Mouse (Mus musculus): ENCODE measurements around the gene Ewsr1. TPM values are rescaled to one million over a fixed set of nuclear protein-coding genes. Genes with fewer than 3 reads are reported as not detected.
A peak's percentile ranks its signal among the peaks of the same experiment; 100 is the strongest.

Gene Ewsr1
- total and polyA plus RNA-seq, 2 experiments, result 89.8 to 112 TPM

- no peaks in the 10 kb centered on the region for H3K36me3 ChIP-seq (ENCODE audit: control insufficient read depth, insufficient read depth, low read length)
- no peak overlapping the region for H3K27ac ChIP-seq (replicated peaks; ENCODE audit: insufficient read depth, low read depth, low read length)
- 41% methylated on average over 14 of the region's 14 CpGs for WGBS
- peaks cover 17% of the 10 kb centered on the region for H3K4me1 ChIP-seq (ENCODE audit: control insufficient read depth, insufficient read depth, low read length)
- TF ChIP-seq POLR2A (IDR thresholded peaks at IDR 0.05; ENCODE audit: extremely low read depth, insufficient read depth, low read length) (no peak), CTCF (IDR thresholded peaks at IDR 0.05; ENCODE audit: low read depth, low read length) (no peak)
- 0 out of 2 replicates have a peak, but pooled peaks cover 7% of the 10 kb centered on the region for H3K27me3 ChIP-seq (ENCODE audit: control insufficient read depth, insufficient read depth, low read length)
- H3K79me2 ChIP-seq (ENCODE audit: control insufficient read depth, insufficient read depth, low read length), result peaks cover 8% of the 10 kb centered on the region; the same call in 1 of the 2 replicates
- DNase-seq (ENCODE audit: extremely low read depth, low read depth, low spot score), result no peak
- no peak overlapping the region for H3K4me3 ChIP-seq (ENCODE audit: insufficient read depth, low read depth, low read length)
- H3K9ac ChIP-seq (ENCODE audit: low read depth, low read length), result no peak overlapping the region
Measured at GRCm38 (mm10) chr11:5059230-5059629, 39.8 kb downstream of the Ewsr1 start.

- H3K27me3 ChIP-seq (ENCODE audit: control insufficient read depth, insufficient read depth, low read length), result 0 out of 2 replicates have a peak, but pooled peaks cover 7% of the 10 kb centered on the region
- WGBS, result 29% methylated on average over 9 of the region's 9 CpGs
- no peaks in the 10 kb centered on the region for H3K36me3 ChIP-seq (ENCODE audit: control insufficient read depth, insufficient read depth, low read length)
- 0 out of 2 replicates have a peak, but pooled peaks cover 6% of the 10 kb centered on the region for H3K79me2 ChIP-seq (ENCODE audit: control insufficient read depth, insufficient read depth, low read length)
- no peak for DNase-seq (ENCODE audit: extremely low read depth, low read depth, low spot score)
- H3K27ac ChIP-seq (replicated peaks; ENCODE audit: insufficient read depth, low read depth, low read length), result no peak overlapping the region
- no peak overlapping the region for H3K4me3 ChIP-seq (ENCODE audit: insufficient read depth, low read depth, low read length)
- H3K4me1 ChIP-seq (ENCODE audit: control insufficient read depth, insufficient read depth, low read length), result peaks cover 13% of the 10 kb centered on the region
- TF ChIP-seq CTCF (IDR thresholded peaks at IDR 0.05; ENCODE audit: low read depth, low read length) (no peak), POLR2A (IDR thresholded peaks at IDR 0.05; ENCODE audit: extremely low read depth, insufficient read depth, low read length) (no peak)
- no peak overlapping the region for H3K9ac ChIP-seq (ENCODE audit: low read depth, low read length)
Measured at GRCm38 (mm10) chr11:5058783-5059182, 40.3 kb downstream of the Ewsr1 start.

- H3K36me3 ChIP-seq (ENCODE audit: control insufficient read depth, insufficient read depth, low read length), result no peaks in the 10 kb centered on the region
- no peak for DNase-seq (ENCODE audit: extremely low read depth, low read depth, low spot score)
- H3K4me3 ChIP-seq (ENCODE audit: insufficient read depth, low read depth, low read length), result peak within 1 kb of the TSS; percentile 52
- H3K9ac ChIP-seq (ENCODE audit: low read depth, low read length), result peak within 1 kb of the TSS; percentile 50
- H3K27me3 ChIP-seq (ENCODE audit: control insufficient read depth, insufficient read depth, low read length), result 0 out of 2 replicates have a peak, but pooled peaks cover 7% of the 10 kb centered on the region
- peaks cover 13% of the 10 kb centered on the region for H3K4me1 ChIP-seq (ENCODE audit: control insufficient read depth, insufficient read depth, low read length)
- 2% methylated on average over 77 of the region's 77 CpGs for WGBS
- 0 out of 2 replicates have a peak, but pooled peaks cover 1% of the 10 kb centered on the region for H3K79me2 ChIP-seq (ENCODE audit: control insufficient read depth, insufficient read depth, low read length)
- H3K27ac ChIP-seq (replicated peaks; ENCODE audit: insufficient read depth, low read depth, low read length), result no peak within 1 kb of the TSS
- TF ChIP-seq CTCF (IDR thresholded peaks at IDR 0.05; ENCODE audit: low read depth, low read length), result no peak
- no peak for TF ChIP-seq POLR2A (IDR thresholded peaks at IDR 0.05; ENCODE audit: extremely low read depth, insufficient read depth, low read length)
Measured at GRCm38 (mm10) chr11:5057856-5058641, 41.0 kb downstream of the Ewsr1 start, which contains the start of gene Rasl10a. Gene Rasl10a, plus strand, starts transcription at chr11:5058128.

GRCm38 (mm10) chr11:5057541-5057855, 41.6 kb downstream of the Ewsr1 start:
- no peak overlapping the region for H3K9ac ChIP-seq (ENCODE audit: low read depth, low read length)
- H3K27me3 ChIP-seq (ENCODE audit: control insufficient read depth, insufficient read depth, low read length), result 0 out of 2 replicates have a peak, but pooled peaks cover 7% of the 10 kb centered on the region

GRCm38 (mm10) chr11:5057064-5057463, 42.0 kb downstream of the Ewsr1 start:
- H3K36me3 ChIP-seq (ENCODE audit: control insufficient read depth, insufficient read depth, low read length), result no peaks in the 10 kb centered on the region
- H3K27ac ChIP-seq (replicated peaks; ENCODE audit: insufficient read depth, low read depth, low read length), result no peak overlapping the region
- H3K9ac ChIP-seq (ENCODE audit: low read depth, low read length), result no peak overlapping the region
- H3K4me1 ChIP-seq (ENCODE audit: control insufficient read depth, insufficient read depth, low read length), result peaks cover 5% of the 10 kb centered on the region
- H3K4me3 ChIP-seq (ENCODE audit: insufficient read depth, low read depth, low read length), result no peak overlapping the region
- WGBS, result 86% methylated on average over 8 of the region's 8 CpGs
- H3K27me3 ChIP-seq (ENCODE audit: control insufficient read depth, insufficient read depth, low read length), result 0 out of 2 replicates have a peak, but pooled peaks cover 7% of the 10 kb centered on the region
- no peak for DNase-seq (ENCODE audit: extremely low read depth, low read depth, low spot score)
- no peaks in the 10 kb centered on the region for H3K79me2 ChIP-seq (ENCODE audit: control insufficient read depth, insufficient read depth, low read length)
- TF ChIP-seq POLR2A (IDR thresholded peaks at IDR 0.05; ENCODE audit: extremely low read depth, insufficient read depth, low read length), result no peak
- TF ChIP-seq CTCF (IDR thresholded peaks at IDR 0.05; ENCODE audit: low read depth, low read length), result no peak

More at GRCm38 (mm10) chr11:5057541-5057855, 41.6 kb downstream of the Ewsr1 start:
- Histone ChIP-seq H3K4me3 (ENCODE audit: insufficient read depth, low read depth, low read length) (peak overlapping the region; percentile 52), H3K36me3 (ENCODE audit: control insufficient read depth, insufficient read depth, low read length) (no peaks in the 10 kb centered on the region), H3K4me1 (ENCODE audit: control insufficient read depth, insufficient read depth, low read length) (peaks cover 9% of the 10 kb centered on the region), H3K79me2 (ENCODE audit: control insufficient read depth, insufficient read depth, low read length) (no peaks in the 10 kb centered on the region), H3K27ac (replicated peaks; ENCODE audit: insufficient read depth, low read depth, low read length) (no peak overlapping the region)
- DNase-seq (ENCODE audit: extremely low read depth, low read depth, low spot score), result peak; percentile 50
- TF ChIP-seq POLR2A (IDR thresholded peaks at IDR 0.05; ENCODE audit: extremely low read depth, insufficient read depth, low read length) (no peak), CTCF (IDR thresholded peaks at IDR 0.05; ENCODE audit: low read depth, low read length) (no peak)
- 30% methylated on average over 8 of the region's 8 CpGs for WGBS
